Mouse (Mus musculus) thymus, adult 2 months (tissue): ENCODE results near the gene Zmiz1.

Experiments used
- CTCF ChIP-seq: fragments of 200-500 bp; IDR thresholded peaks from 2 replicates; pipeline ENCODE4 v1.5.1; 2012; ENCODE audit warnings: mild to moderate bottlenecking, control low read depth, low read length, moderate library complexity, borderline replicate concordance; ENCODE audit not compliant: control insufficient read depth, poor library complexity, insufficient read depth; ENCODE audit errors: extremely low read depth
- POLR2A ChIP-seq: fragments of 200-500 bp; IDR thresholded peaks from 2 replicates; pipeline ENCODE4 v1.6.1; 2012; ENCODE audit warnings: mild to moderate bottlenecking, low read length, control low read depth, moderate library complexity; ENCODE audit not compliant: control insufficient read depth, poor library complexity, insufficient read depth; ENCODE audit errors: extremely low read depth

DNA sequence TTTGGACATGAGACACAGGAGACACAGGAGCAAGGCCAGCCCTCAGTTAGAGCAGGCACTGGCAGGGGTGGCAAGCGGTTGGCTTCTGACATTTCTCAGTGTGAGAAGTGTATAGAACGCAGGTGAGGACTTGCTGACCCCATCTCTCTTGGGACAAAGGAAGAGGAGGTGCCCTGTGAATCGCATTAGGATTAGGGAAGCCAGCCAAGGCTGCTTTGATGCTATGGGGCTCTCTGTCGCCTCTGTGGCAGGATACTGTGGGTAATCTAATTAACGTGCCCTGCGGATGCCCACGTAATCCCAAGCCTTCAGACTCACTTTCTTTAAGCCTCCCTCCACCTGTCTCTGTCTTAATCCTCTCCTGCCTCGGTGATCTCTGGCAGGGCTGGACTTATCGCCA, 62.0 kb downstream of the Zmiz1 start:
- TF ChIP-seq CTCF (no peak), POLR2A (no peak)
